Mouse (Mus musculus) urinary bladder, postnatal 25 days (tissue): ENCODE data around the gene Fam192a.
A peak's percentile ranks its signal among the peaks of the same experiment; 100 is the strongest.

Experiments used
- DNase-seq: peaks from one replicate; pipeline ENCODE4 v3.0.0; 2022; ENCODE audit warnings: low spot score

Gene Fam192a

GRCm38 (mm10) chr8:94601607-94602385 is at the start of gene Fam192a, which contains the start of gene Rspry1:
Fam192a (minus strand) TSS chr8:94601997.
Rspry1 (plus strand) TSS chr8:94601937.
- peak; percentile 97 for DNase-seq

GRCm38 (mm10) chr8:94649496-94649895 is 47.7 kb upstream of the Fam192a start:
- no peak for DNase-seq

GRCm38 (mm10) chr8:94646165-94646564 is 44.4 kb upstream of the Fam192a start:
- DNase-seq = no peak

- no peak for DNase-seq
Observed at GRCm38 (mm10) chr8:94645202-94645601, 43.4 kb upstream of the Fam192a start.

- no peak for DNase-seq
Observed at GRCm38 (mm10) chr8:94641938-94642337, 40.1 kb upstream of the Fam192a start.

- DNase-seq = no peak
Observed at GRCm38 (mm10) chr8:94641183-94641582, 39.4 kb upstream of the Fam192a start.

- DNase-seq = no peak
Observed at GRCm38 (mm10) chr8:94634211-94634610, 32.4 kb upstream of the Fam192a start.

- DNase-seq = no peak
Observed at GRCm38 (mm10) chr8:94633564-94634194, 31.9 kb upstream of the Fam192a start.

- no peak for DNase-seq
Observed at GRCm38 (mm10) chr8:94624885-94625284, 23.1 kb upstream of the Fam192a start.

GRCm38 (mm10) chr8:94607064-94607463 is 5.3 kb upstream of the Fam192a start:
- DNase-seq = no peak

GRCm38 (mm10) chr8:94604030-94604429 is 2.2 kb upstream of the Fam192a start:
- DNase-seq = no peak

- peak; percentile 8 for DNase-seq
Observed at GRCm38 (mm10) chr8:94602471-94603131, 804 bp upstream of the Fam192a start.

GRCm38 (mm10) chr8:94601034-94601606 is 677 bp downstream of the Fam192a start:
- peak; percentile 19 for DNase-seq

- no peak for DNase-seq
Observed at GRCm38 (mm10) chr8:94600478-94600877, 1.3 kb downstream of the Fam192a start.

- DNase-seq = no peak
Observed at GRCm38 (mm10) chr8:94594211-94594610, 7.6 kb downstream of the Fam192a start.

GRCm38 (mm10) chr8:94591691-94592090 is 10.1 kb downstream of the Fam192a start:
- no peak for DNase-seq

- DNase-seq = no peak
Observed at GRCm38 (mm10) chr8:94584238-94584817, 17.5 kb downstream of the Fam192a start.

- no peak for DNase-seq
Observed at GRCm38 (mm10) chr8:94582569-94582968, 19.2 kb downstream of the Fam192a start.

GRCm38 (mm10) chr8:94581820-94582483 is 19.8 kb downstream of the Fam192a start:
- DNase-seq = no peak

GRCm38 (mm10) chr8:94575148-94575547 is 26.6 kb downstream of the Fam192a start:
- DNase-seq = no peak

GRCm38 (mm10) chr8:94574159-94574907 is 27.5 kb downstream of the Fam192a start:
- DNase-seq = no peak
